Mouse (Mus musculus): Measurements from ENCODE around the gene Dclk2.

DNA sequence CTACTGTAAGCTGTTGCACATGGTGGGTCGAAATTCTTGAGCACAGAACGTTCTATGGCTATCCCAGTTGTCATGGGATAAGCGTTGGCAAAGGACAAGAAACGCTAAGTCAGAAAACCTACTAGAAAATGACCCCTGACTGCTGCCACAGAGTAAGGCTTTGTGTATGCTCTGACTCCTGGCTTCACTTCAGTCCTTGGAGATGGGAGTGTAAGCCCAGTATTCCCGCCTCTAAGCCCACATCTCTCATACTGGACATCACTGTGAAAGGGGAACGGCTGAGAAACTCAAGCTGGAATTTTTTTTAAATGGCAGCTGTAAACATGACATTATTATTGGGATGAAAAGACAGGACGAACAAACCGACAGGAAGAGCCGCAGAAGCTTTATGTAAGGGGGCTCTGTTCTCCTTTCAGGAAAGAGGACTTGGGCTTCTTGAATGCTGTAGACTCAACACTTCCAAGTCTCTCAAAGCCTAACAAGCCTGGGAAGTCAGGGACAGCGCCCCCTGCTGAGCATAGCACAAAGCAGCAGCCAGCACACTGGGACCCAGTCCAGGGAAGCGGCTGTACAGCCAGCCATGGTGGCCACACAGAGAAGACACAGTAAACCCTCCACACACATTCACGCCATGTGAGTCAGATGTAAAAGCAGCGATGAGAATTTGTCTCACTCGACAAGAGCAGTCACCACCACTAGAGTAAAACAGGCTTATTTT lies 112.7 kb downstream of the Dclk2 start:
- TF ChIP-seq CTCF (IDR thresholded peaks at IDR 0.05; ENCODE audit: low read depth, low read length) (peak; percentile 79), POLR2A (IDR thresholded peaks at IDR 0.05; ENCODE audit: insufficient read depth, low read length) (no peak)
